Mouse (Mus musculus): ENCODE results near the gene Eng. TPM values are rescaled to one million over a fixed set of nuclear protein-coding genes. Genes with fewer than 3 reads are reported as not detected.

Eng gene
- total RNA-seq, 2 experiments from 2014 or later: 97.9 to 99.9 TPM

DNA sequence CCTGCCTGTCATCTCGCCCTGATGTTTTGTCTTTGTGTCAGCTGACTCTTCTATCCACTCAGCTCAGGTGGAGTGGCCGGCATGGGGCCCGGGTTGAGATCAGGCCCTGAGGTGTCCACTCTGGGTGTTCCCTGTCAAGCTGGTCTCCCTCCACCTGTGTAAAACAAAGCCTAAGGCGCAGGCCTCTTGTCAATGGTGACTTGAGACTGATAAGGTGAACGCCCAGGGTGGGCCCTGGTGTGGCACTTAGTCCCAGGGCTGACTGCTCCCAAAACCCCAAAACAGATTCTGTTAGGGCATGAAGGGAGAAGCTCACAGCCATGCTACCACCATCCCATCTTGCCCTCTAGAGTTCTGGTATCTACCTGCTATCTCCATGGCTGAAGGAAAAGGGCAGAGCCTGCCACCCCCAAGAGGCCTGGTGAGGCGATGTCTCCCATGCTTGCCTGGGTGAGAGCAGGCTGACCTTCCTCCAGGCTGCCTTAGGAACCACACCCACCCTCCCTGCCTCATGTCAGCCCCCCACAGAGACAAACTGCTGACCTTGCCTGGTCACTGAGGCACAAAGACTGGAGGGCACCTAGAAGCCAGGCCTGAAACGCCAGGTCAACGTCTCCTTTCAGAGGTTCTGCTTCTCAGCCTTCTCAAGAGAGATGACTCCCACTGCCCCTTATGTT, 1.5 kb upstream of the Eng start:
- DNase-seq: no peak

DNA sequence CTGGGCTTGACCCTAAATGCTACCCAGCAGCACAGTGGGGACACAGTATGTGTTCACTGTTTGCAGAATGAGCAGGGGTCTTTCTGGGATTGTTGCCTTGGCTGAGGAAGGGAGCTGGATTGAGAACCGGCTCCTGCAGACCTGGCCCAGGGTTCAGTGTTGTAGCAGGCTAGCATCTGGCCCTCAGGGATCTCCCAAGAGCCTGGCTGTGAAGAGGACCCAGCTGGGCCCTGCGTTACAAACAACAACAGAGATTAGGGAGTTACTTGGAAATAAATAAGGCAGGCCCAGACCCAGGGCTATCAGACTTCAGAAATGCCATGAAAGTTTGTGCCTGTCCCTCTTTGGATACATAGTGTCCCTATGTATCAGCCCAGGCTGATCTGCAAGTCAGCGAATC, 748 bp upstream of the Eng start:
- no peak for DNase-seq

DNA sequence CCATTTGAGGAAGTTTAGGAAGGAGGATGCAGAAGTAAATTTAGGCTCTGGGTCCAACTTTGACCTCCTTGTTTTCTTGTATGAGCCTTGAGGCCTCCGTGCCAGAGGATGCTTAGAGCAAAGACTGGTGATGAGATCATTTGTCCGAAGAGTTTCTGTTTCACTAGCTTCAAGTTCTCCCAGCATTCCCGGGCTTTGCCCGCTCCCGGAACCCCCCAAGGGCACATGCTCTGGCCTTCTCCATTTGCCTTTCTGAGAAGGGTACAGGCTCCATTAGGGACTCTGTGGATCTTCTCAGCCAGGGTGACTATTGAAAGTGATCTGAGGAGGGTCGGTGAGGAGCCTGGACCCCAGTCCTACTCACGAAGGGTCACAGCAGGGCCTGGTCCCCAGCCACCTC, 971 bp downstream of the Eng start:
- DNase-seq: no peak

DNA sequence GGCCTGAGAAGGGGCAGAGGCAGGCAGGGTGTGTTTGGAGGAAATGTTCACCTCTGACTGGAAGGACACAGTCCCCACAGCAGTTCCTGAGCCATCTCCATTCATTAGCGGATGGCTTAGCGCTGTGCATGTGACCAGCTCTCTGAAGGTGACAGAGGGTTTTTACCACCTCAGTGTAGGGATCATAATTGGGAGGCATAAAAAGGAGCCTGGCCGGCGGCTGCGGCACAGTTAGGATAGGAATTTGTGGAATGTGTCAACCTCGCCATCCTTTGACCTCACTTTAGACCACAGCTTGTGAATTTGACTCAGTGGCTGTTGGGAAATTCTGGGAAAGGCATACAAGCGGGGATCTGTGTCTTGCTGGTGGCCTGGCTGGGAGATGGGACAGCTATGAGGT, 7.4 kb downstream of the Eng start:
- no peak for DNase-seq

DNA sequence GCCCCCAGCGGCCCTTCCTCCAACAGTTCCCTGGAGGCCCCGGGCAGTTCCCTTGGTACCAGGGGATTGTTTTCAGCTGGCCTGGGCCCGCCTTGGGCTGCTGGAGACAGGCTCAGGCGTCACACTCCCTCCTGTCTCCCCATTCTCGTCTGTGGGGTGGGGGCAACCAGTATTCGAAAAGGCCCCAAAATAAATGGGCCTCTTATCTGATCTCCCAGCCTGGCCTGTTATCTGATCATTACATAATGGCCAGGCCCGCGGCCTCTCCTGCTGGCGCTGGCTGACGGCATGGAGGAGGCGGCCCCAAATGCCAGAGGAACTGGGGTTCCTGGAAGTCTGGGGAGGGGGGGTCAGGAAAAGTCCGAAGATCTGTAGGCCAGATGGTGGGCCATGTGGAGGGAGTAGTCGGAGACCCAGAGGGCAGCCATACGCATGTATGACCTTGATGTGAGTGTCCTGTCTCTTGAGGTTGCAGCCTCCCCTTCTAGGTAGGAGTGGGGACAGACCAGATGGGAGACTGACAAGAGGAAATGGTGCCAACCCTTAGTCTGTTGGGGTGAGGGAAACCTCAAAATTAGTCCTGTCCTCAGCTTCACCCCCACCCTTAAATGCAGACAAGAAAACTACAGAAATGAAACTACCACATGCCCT, 8.5 kb downstream of the Eng start:
- no peak for DNase-seq

DNA sequence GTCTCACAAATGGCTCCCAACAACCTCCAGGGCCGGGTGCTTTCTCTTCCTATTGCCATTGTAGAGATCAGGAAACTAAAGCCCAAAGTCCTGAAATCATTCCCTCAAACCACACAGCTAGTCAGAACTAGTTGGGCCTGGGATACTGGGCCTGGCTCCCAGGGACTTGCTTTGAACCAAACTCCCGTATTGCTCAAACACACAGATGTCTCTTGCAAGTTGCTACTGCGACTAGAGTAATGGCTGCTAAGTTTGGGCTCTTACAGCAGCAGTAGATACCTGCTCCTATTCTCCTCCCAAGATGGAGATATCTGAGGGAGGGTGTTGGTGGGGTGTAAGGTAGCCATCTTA, 9.0 kb downstream of the Eng start:
- no peak for DNase-seq

DNA sequence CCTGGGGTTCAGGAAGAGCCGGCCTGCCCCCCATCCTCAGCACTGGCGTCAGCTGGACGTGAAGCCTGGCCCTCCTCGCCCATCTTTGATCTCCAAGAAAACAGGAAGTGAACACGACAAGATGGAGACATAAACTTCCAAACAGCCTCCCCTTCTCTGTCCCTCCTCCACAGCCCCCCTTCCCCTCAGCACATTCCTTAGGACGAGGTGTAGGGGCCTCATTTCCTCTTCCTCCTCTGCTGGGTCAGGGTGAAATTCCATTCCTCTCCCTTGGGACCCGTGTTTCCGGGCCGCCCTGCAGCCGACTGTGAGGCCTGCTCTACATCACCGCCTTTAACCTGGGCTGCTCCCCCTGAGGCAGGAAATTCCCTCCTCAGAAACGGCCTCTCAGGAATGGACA, 9.4 kb downstream of the Eng start:
- DNase-seq: peak; percentile 60

DNA sequence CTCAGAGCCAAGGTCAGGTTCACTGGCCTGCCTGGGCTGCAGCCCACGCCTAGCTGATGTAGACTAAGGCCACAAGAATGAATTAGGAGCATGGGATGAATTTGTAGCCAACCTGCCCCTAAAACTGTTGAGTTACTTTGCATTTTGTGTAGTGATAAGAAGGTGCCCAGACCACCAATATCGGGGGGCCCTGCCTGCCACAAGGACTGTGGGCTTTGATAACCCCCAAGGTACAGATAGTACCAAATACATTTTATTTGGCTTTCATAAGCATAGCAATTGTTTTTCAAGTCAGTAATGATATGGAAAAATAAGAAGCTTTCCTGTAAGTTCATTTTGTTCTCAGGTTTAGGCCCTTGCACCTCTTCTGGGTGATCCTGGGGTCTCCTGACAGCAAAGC, 12.5 kb downstream of the Eng start:
- no peak for DNase-seq

DNA sequence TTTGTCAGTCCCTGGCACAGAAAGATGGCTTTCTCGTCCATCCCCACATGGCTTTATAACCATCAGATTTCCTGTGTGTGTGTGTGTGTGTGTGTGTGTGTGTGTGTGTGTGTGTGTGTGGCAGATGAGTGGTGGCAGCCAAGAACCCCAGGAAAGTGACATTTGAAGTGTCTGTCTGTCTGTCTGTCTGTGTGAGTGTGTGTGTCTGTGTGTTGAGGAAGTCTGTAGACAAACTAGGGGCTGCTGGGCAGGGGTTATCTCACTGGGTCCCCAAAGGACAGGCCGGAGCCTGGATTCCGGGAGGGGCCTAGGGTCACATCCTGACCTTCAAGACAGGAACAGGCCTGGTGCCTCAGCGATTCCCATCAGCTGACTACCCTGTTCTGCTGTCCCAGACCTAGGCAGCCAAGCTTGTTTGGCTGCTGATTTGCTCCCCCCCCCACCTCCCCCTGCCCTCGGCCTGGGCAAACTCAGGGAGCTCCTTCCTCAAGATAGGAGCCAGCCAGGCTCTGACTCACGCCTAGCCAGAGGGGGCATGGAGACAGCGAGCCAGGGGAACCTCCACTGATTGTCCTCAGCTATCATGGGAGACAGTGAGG, 15.2 kb downstream of the Eng start:
- DNase-seq: peak; percentile 55

DNA sequence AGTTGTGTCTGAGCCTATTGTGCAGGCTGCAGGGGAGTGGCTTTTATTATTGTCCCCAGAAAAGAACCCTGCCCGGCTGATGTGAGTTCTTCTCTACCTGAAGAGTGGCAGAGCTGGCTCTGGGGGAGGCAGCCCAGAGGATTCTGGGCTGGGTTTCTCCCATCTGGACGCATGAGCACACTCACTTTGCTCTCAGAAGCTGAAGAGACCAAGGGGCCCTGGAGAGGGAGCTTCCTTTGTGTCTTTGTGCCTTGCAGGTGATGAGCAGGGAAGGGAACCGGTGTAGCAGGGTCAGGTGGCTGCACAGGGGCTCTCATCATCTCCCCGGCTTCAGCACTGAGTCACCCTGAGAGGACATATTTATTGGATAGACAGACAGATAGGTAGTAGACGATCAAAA, 15.9 kb downstream of the Eng start:
- DNase-seq: no peak

DNA sequence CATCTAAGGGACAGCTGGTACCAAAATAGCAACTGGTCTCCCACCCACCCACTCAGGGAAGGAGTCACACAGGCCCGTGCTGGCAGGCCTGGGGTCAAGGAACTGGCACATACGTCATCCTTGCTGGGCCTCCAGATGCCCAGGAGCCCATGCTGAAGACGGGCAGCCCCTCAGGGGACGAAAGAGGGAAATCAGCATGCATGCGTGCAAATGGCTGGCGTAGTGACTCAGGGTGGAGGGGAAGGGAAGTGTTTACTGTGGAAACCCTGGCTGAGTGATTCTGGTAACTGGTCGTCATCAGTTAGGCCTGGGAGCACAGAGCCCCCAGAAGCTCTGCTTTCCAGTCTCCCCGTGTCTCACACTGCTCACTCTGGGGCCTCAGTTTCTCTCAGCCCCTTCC, 18.9 kb downstream of the Eng start:
- DNase-seq: no peak

DNA sequence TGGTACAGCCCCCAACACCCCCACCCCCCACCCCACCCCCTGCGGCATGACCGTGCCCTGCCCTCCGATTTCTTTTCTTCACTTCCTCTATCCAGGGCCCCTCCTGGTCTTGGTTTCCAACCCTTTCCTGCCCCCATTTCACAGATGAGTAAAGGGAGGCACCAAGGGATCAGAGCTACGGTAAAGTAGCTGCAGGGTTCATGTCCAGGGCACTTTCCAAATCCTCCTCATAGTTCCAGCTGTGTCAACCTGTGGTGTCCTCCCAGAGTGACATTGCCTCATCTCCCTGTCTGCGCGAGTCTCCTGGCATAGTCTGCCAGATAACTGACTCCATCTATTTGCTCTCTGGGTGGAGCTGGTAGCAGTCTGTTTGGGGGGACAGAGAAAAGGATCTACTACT, 19.5 kb downstream of the Eng start:
- no peak for DNase-seq

DNA sequence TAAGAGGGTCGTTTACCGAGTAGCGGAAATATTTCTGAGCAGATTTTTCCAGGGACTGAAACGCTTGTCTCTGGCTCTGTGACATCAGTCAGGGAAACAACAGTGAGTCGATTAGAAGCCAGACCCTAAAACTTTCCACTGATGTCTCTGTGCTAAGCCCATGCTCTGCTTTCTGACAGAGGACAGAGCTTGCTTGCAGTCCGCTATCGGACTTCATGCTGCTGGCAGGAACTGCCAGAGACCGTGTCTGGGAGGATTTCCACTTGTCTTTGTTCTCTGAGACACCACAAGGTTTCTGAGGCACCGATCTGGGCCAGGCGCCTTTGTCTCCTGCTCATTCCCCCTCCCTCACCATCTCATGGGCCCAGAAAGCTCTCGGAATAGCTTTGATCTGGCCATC, 21.4 kb downstream of the Eng start:
- DNase-seq: no peak

DNA sequence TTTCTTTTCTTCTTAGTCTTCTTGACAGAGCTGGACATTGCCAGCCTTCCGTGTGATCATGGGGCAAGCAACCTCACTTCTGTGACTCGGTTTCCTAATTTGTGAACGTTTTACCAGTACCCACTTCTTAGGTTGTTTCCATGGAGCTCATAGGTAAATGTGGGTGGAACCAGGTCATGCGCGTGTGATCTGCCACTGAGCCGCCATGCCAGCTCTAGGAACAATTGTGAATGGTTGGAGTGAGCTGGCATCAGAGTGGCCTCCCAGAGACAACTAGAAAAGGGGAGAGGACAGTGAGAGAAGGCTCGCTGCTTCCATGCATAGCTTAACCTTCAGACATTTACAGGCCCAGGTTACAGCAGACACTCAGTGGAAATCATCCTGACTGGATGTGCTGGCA, 21.8 kb downstream of the Eng start:
- no peak for DNase-seq

DNA sequence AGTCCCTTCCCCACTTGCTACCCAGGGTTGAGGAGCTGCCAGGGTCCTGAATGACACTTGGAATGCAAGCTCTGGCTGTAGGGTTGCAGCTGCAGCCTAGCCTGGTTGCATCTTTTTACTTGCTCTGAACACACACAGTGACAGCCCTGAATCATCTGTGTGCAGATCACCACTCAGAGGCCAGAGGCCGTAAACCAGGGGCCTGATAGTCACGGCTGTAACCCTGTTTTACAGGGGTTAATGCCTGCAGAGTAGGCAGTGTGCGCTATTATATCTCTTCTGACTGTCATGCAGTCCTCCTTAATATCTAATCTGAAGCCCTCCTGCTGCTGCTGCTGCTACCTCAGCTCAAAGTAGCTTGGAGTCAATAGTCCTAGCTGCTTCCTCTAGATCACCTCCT, 23.5 kb downstream of the Eng start:
- DNase-seq: no peak

DNA sequence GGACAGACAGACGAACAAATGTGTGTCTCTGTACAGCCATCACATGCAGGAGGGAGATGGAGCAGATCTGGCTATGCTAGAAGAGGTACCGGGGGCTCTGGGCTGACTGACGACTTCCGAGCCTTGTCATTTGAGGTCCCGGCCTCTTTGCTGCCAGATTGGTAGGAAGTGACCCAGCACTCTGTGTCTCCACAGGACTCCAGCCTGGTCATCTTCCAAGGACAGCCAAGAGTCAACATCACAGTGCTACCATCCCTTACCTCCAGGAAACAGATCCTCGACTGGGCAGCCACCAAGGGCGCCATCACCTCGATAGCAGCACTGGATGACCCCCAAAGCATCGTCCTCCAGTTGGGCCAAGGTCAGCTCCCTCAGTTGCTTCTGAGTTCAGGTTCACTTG, 24.8 kb downstream of the Eng start:
- no peak for DNase-seq

DNA sequence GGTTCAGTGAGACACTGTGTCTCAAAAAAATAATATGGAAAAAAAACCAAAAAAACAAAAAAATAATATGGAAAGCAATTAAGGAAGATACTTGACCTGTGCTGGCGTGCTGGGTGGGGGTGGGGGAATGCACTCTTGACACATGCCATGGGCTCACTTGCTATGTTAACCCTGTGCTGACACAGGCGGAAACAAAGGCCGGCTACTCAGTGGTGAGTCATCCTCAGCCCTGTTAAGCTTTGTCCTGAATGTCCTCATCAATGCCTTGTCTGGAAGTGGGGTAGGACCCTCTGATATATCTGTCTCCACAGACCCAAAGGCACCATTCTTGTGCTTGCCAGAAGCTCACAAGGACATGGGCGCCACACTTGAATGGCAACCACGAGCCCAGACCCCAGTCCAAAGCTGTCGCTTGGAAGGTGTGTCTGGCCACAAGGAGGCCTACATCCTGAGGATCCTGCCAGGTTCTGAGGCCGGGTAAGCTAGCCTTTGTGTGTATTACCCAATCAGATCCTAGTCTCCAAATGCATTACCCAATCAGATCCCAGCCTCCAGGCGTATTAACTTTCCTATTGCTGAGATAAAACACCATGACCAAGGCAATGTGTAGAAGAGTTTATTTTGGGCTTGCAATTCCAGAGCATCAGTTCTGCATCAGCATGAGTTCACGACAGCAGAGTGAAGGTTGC, 25.7 kb downstream of the Eng start:
- DNase-seq: no peak

DNA sequence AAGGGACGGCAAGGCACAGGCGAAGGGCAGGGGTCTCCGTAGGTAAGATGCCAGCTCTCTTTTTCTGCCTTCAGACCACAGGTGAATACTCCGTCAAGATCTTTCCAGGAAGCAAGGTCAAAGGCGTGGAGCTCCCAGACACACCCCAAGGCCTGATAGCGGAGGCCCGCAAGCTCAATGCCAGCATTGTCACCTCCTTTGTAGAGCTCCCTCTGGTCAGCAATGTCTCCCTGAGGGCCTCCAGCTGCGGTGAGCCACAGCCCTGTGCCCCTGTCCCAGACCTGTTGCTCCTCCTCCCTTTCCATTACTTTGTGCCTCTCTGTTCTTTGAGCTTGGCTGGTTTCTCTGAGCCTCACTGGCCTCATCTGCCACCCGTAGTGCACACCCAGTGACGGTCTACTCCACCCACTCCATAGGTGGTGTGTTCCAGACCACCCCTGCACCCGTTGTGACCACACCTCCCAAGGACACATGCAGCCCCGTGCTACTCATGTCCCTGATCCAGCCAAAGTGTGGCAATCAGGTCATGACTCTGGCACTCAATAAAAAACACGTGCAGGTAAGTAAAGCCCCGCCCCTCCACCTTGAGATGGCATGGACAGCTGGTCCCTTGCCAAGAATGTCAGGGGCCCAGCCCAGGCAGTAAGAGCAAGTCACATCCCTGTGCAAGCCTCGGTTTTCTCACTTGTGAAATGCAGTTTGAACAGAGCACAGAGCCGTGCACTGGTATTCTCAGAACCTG, 27.0 kb downstream of the Eng start:
- no peak for DNase-seq

DNA sequence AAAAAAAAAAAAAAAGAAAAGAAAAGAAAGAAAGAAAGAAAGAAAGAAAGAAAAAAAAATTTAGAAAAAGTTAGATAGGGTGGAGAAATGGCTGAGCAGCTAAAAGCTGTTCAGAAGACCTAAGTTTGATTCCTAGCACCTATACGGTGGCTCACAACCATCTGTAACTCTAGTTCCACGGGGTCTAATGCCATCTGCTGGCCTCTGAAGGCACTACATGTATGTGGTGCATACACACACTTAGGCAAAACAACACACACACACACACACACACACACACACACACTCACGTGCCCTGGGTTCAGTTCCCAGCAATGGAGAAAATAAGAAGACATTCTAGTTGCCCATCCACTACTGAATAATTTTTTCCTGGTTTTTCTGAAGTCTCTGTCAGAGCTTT, 30.4 kb downstream of the Eng start:
- DNase-seq: no peak

DNA sequence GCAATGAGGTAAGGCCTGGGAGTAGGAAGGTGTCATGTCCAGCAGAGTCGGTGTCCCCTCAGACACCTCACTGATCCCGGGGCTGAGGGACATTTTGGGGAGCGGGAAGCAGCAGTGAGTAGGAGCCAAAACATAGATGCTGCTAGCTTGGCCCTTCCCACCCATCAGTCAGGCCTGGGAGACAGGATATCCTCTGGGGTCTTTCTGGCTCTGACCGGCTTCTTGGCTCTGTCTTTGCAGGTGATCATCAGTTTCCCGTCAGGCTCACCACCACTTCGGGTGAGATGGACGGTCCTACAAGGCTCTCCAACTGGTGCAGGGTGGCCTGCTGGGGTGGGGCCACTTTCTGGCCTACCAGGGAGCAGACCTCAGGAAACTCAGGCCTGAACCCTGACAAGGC, 31.3 kb downstream of the Eng start:
- DNase-seq: no peak

DNA sequence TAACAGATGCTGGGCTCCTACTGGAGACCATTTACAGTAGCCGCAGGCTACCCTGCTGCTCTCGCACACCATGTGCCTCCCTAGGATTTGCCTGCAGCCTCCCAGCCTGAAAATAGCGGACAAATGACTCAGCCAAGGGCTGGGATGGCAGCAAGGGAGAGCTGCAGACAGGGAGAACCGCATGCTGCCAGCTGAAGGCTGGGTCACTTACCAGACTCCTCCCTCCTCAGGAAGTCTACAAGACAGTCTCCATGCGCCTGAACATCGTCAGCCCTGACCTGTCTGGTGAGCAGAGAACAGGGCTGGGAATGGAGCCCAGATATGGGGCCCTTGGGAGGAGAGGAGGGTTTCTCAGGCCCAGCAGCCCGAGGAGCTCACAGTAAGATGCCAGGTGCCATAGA, 33.7 kb downstream of the Eng start:
- DNase-seq: peak; percentile 74

DNA sequence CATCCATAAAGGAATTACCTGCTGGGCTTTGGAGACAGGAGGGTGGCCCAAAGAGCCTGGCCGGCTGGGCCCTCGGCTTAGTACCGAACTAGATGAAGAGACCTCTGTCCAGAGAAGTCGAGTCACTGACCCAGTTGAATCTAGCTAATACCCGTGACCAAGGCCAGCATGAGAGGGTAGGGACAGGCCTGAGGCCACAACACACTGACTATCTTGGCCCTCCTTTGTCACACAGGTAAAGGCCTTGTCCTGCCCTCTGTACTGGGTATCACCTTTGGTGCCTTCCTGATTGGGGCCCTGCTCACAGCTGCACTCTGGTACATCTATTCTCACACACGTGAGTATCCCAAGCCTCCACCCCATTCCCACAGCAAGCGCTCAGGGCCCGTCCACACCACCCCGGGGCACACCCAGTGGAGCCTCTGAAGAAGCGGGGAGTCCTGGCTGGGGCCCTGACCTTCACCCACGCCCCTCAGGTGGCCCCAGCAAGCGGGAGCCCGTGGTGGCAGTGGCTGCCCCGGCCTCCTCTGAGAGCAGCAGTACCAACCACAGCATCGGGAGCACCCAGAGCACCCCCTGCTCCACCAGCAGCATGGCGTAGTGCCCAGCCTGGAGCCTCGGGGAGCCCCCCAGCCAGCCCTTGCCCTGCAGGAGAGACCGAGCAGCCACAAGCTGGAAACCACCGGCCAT, 34.7 kb downstream of the Eng start:
- DNase-seq: no peak
